Mouse (Mus musculus) left cerebral cortex, adult 2 months (tissue): ENCODE measurements around the gene Trim54. TPM values are rescaled to one million over a fixed set of nuclear protein-coding genes. Genes with fewer than 3 reads are reported as not detected.

Source experiments
- DNase-seq, 2 experiments: peaks; one replicate each; pipeline ENCODE4 v3.0.0; 2021 to 2022; ENCODE audit warnings: low spot score in 2 of 2, mixed read lengths in 1 of 2; ENCODE audit errors: extremely low spot score in 1 of 2
- H3K27ac ChIP-seq: fragments of 200-600 bp; 2 replicates; pipeline ENCODE4 v1.8.1; 2022
- H3K4me3 ChIP-seq: fragments of 200-600 bp; 2 replicates; pipeline ENCODE4 v1.8.1; 2022
- CTCF ChIP-seq: fragments of 200-600 bp; IDR thresholded peaks from 2 replicates; pipeline ENCODE4 v1.8.1; 2022; ENCODE audit warnings: antibody characterized with exemption, mild to moderate bottlenecking, moderate library complexity
- intact Hi-C: fragments of 180-260 bp; cut with DNase I; formaldehyde crosslinking; loops from one replicate; pipeline ENCODE4 v1.15.1; 2025
- total RNA-seq, 2 experiments: library from RNA; stranded (reverse); gene quantifications; 2 replicates each; pipeline ENCODE4 v1.2.3; 2021

Gene Trim54
- total RNA-seq, 2 experiments from 2014 or later: 2.0 to 2.2 TPM

DNA sequence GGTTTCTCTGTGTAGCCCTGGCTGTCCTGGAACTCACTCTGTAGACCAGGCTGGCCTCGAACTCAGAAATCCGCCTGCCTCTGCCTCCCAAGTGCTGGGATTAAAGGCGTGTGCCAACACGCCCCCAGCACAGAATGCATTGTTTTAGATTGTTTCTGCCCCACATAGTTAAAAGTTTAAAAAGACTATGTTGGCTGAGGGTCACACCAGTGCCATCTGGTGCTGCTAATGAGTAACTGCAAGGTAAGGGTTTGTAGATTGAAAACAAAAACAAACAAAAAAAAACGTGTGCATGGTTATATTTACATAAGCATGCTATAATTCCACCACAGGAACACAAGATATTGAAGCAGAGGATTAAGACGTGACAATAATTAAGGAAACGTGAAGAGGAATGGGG lies 5.7 kb upstream of the Trim54 start:
- peak; percentile 68 for TF ChIP-seq CTCF
- intact Hi-C loops: no loop called here
- no peak for DNase-seq

DNA sequence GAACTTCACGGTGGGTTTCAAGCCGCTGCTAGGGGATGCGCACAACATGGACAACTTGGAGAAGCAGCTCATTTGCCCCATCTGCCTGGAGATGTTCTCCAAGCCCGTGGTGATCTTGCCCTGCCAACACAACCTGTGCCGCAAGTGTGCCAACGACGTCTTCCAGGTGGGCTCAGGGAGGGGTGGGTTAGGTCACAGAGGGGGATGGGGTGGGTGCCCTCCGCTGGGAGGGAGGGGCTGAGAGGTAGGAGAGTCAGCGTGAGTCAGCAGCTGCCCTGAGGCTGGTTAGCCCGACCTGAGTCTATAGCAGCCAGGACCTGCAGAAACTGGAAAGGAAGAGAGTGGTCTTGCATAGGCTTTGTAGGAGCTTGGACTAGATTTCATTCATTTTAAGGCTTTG lies 400 bp downstream of the Trim54 start:
- H3K4me3 ChIP-seq: no peak overlapping the region
- H3K27ac ChIP-seq: no peak overlapping the region
- no peak for TF ChIP-seq CTCF
- no peak for DNase-seq
- intact Hi-C loops: no loop called here

More for the DNA sequence above, 5.7 kb upstream of the Trim54 start:
- H3K4me3 ChIP-seq: no peak overlapping the region
- no peak overlapping the region for H3K27ac ChIP-seq

DNA sequence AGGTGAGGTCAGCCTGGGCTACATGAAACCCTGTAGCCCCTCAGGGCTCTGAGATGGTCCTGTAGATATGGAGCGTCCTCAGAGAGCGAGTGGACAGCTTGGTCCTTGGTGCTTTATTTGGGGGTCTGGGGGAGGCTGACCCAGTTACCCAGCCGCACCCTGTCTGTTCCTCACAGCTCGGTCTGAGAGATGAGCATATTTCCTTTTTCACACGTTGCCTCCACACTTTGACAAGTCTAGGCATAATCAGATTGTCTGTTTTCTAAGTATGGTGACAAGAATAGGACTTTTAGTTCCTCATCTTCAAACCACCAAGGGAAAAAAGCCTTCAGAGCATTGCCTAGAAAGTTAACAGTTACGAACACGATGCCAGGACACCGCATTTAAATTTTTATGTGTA lies 4.6 kb downstream of the Trim54 start:
- peak in 1 of 2 experiments; percentile 40 for DNase-seq

DNA sequence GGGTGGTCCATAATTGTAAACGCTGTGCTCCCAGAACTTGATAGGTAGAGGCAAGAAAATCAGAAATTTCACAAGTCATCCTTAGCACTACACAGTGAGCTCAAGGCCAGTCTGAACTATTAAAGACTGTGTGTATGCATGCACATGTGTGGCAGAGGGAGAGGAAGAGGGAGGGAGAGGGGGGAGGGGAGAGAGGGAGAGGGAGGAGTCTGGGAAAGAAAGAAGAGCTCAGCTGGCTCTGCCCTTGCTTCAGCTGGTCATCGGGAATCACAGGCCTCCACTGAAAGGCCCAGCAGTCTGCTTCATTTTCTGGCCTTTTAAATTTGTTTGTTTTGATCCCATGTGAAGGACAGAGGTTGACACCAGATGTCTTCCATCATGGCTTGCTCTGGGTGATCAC lies 7.0 kb downstream of the Trim54 start:
- intact Hi-C loops: loop anchor here (5.0 kb wide), 1 partner anchor 131 kb away; no protein-coding TSS in a partner anchor
- TF ChIP-seq CTCF: no peak
- no peak for DNase-seq
- Histone ChIP-seq H3K4me3 (no peak overlapping the region), H3K27ac (no peak overlapping the region)

More for the DNA sequence above, 4.6 kb downstream of the Trim54 start:
- Histone ChIP-seq H3K4me3 (no peak overlapping the region), H3K27ac (no peak overlapping the region)
- intact Hi-C loops: loop anchor here (1.0 to 5.0 kb wide), 3 partner anchors 29 to 129 kb away; no protein-coding TSS in a partner anchor
- no peak for TF ChIP-seq CTCF

DNA sequence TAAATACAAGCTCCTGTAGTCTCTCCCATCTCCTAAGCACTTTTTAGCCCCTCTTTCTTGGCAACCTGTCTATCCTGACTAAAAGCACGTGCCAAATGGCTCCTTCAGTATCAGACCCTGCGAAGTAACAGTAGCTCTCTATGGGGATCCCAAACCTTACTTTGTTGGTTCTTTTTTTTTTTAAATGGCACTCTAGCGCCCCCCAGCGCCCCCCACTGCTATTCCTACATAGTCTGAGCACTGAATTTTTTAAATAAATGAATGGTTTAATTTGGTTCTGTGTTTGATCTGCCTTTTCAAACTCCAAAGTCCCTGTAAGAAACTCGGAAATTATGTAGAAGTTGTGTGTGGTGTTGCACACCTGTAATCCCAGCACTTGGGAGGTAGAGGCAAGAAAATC lies 9.5 kb downstream of the Trim54 start:
- TF ChIP-seq CTCF: peak; percentile 31
- DNase-seq: no peak
- Histone ChIP-seq H3K4me3 (no peak overlapping the region), H3K27ac (no peak overlapping the region)
- intact Hi-C loops: no loop called here

DNA sequence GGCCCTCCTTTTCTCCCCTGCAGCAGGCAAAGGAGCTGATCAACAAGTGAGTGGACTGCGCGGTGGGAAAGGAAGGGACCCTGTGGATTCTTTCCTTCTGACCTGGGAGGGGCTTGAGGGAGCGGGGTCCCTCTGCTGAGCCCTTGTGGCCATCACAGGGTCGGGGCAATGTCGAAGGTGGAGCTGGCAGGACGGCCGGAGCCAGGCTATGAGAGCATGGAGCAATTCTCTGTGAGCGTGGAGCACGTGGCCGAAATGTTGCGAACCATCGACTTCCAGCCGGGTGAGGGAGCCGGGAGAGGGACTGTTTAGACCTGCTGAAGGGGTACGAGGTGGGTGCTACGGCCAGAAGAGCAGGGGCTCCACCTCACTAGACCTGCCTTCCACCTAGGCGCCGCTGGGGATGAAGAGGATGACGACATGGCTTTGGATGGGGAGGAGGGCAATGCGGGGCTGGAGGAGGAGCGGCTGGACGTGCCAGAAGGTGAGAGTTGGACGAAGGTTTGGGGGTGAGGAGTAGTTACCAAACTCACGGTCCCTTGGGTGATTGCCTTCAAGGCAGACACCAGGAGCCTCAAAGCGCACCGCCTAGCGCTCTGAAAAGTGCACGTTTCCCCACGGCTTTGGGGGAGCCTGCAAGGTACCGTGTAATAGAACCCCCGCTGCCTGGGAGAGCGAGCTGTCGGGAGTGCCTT lies 20.4 kb downstream of the Trim54 start:
- DNase-seq: peak in 1 of 2 experiments; percentile 14
- intact Hi-C loops: no loop called here

DNA sequence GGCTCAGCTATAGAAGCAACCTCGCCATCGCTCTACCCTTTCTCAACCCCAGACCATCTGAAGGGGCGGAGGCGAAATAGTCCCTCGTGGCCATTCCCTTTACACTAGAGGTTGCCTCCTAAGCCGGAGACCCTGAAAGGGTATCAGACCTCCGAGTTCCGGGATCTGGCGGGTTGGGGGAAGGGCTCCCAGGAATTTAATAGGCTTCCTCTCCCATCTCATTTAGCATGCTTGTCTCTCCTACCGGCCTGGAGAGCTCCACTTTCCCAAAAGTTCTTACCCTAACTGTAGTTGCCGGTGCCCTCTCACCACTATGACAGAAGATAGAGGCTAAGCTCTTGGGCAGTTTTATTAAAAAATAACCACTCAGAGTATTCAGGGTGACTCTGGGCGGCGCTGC lies 21.1 kb downstream of the Trim54 start:
- H3K27ac ChIP-seq: no peak overlapping the region
- DNase-seq: no peak
- peak overlapping the region; percentile 36 for H3K4me3 ChIP-seq
- TF ChIP-seq CTCF: no peak
- intact Hi-C loops: no loop called here

More for the DNA sequence above, 20.4 kb downstream of the Trim54 start:
- TF ChIP-seq CTCF: peak; percentile 13; the same call in 1 of the 2 replicates
- H3K4me3 ChIP-seq: peak overlapping the region; percentile 36; the same call in 1 of the 2 replicates
- no peak overlapping the region for H3K27ac ChIP-seq

DNA sequence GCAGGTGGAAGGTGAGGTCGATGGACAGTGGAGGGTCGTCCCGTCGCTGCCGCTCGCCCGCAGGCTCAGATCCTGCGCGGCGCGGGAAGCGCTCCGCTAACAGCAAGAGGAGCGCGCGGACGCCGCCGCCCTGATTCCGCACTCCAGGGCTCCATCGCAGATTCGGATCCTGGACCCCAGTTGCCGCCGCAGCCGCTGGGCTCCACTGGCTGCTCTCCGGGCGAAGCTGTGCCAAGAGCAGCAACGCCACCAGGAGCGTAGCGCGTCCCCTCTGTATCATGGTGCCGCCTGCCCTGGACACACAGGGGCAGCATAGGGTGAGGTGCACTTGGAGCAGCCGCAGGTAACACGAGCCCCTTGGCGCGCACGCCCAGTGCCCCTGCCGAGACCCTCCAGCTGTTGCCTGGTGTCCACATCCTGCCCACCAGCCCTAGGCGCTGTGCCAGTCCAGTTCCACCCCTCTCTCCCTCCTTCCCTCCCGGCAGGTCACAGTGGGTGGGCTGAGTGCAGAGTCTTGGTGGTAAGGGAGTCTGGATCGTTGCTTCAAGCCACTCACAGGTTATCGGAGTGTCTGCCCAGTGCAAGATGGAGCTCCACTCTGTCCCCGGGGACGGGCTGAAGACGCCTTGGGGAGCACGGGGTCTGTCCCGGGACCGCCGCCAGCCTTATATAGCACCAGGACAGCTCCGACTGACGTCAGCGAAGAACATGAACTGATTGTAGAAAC lies 21.9 kb downstream of the Trim54 start, which contains the start of gene Ucn:
TSS of gene Ucn (minus strand) at position 589 of the 727 bp plus-strand sequence.
- no peak for DNase-seq
- Histone ChIP-seq H3K27ac (no peak within 1 kb of the TSS), H3K4me3 (peak within 1 kb of the TSS; percentile 36)
- intact Hi-C loops: no loop called here
- no peak for TF ChIP-seq CTCF

DNA sequence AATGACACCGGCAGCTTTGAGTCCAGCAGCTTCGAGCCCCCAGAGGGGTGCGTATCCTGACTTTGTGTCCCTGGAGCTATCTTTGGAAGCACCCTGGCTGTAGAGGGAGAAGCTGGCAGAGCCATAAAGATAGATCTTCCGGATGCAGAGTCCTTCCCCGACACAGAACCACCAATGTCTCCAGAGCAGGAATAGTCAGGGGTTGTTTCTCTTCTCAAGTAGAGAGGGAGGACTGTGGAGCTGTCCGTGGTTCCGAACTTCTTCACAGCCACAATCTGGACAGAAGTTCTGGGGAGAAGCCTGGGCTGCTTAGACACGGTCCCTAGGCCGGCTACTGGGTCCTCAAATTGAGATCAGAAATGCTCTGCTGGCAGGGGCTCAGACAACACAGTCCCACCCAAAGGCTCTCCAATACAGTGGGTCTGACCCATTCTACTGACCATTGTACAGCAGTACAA lies 22.5 kb downstream of the Trim54 start:
- DNase-seq: no peak
- Histone ChIP-seq H3K27ac (no peak overlapping the region), H3K4me3 (no peak overlapping the region)
- intact Hi-C loops: no loop called here
- no peak for TF ChIP-seq CTCF

DNA sequence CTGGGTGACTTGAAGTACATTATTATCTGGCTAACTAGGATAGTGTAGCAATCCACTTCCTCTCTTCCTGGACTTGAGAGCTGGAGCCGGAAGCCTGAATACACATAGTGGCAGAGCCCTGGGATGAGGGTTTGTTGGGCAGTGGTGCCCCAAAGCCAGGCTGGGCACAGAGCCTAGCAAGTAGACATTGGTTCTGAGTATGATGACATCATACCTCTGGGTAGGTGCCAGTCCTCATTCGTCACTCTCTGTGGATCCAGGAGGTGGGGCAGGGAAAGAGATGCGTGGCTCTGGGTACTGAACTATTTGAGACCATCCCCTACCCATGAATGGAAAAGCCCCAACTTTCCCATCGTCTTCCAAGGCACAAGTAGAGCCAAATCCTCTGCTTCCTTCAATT lies 33.3 kb downstream of the Trim54 start:
- no peak for DNase-seq
- H3K4me3 ChIP-seq: no peak overlapping the region
- no peak overlapping the region for H3K27ac ChIP-seq
- intact Hi-C loops: no loop called here
- TF ChIP-seq CTCF: no peak

DNA sequence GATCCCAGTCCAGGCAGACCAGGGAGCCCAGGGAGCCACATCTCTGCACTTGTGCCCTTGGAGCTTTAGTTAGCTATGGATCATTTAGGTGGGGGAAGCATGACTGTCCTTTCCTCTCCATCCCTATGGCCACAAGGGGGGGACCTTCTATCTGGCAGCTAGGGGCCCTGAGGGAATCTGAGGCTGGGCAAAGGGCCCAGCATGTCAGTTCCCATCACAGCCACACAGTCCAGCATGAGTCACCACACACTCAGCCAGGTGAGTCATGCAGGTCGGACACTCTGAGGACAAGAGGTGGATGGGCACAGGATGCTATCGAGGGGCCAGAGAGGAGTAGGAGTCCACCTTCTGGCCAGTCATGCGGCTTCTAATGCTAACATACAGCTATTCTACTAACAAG lies 35.2 kb downstream of the Trim54 start:
- intact Hi-C loops: no loop called here
- TF ChIP-seq CTCF: no peak; the same call in 1 of the 2 replicates
- H3K27ac ChIP-seq: no peak overlapping the region
- H3K4me3 ChIP-seq: no peak overlapping the region
- no peak for DNase-seq

DNA sequence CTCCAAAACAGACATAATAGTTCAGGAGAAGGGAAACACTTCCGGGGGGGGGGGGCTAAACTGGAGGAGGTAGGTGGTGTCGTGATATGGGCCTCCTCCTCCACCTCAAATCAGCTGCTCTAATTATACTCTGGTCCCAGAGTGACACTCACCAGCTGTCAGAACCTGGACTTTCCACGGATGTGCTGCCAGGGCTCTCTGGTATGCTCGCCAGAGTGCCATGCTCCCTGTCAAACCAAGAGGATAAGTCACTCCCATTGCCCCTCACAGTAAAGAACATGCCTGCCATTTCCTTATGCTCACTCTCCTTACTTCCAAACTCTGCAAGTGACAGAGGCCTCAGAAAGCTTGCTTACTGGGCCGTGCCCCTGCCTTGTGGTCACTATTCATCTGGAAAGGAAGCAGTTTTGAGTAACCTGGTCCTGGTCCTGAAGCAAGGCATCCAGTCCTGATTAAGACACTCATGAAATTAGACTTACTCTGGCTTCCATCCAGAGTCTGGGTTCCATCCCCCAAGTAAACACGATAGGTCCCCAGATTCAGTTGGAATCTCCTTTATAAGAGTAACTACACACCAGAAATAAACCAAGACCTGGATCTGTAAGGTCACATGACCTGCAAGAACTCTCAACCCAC lies 37.1 kb downstream of the Trim54 start:
- intact Hi-C loops: loop anchor here (1.0 kb wide), 1 partner anchor 26 kb away; the partner anchor contains the start of gene Gm29609
- peak overlapping the region; percentile 86 for H3K27ac ChIP-seq
- no peak for DNase-seq

More for the DNA sequence above, 37.1 kb downstream of the Trim54 start:
- H3K4me3 ChIP-seq: peak overlapping the region; percentile 88
- no peak for TF ChIP-seq CTCF
